Mouse (Mus musculus) intestine, postnatal 0 days (tissue): ENCODE results near the gene Poc1a. TPM values are rescaled to one million over a fixed set of nuclear protein-coding genes. Genes with fewer than 3 reads are reported as not detected.
A peak's percentile ranks its signal among the peaks of the same experiment; 100 is the strongest.

Source experiments
- ATAC-seq: fragments of 200-750 bp; cut with Nextera tagmentation; 2 replicates; pipeline ENCODE4 v1.8.0; 2017; ENCODE audit warnings: mild to moderate bottlenecking, moderate TSS enrichment, moderate library complexity
- H3K27ac ChIP-seq: fragments of 300-500 bp; sonication (generic); 2 replicates; pipeline ENCODE4 v1.5.1; 2014; ENCODE audit warnings: mild to moderate bottlenecking, low read depth, low read length, moderate library complexity
- H3K27me3 ChIP-seq: fragments of 300-500 bp; sonication (generic); replicated peaks from 2 replicates; pipeline ENCODE4 v1.6.1; 2014; ENCODE audit warnings: low read length, mixed read lengths; ENCODE audit not compliant: control insufficient read depth, insufficient read depth
- H3K36me3 ChIP-seq: fragments of 300-500 bp; sonication (generic); 2 replicates; pipeline ENCODE4 v1.6.1; 2014; ENCODE audit warnings: mild to moderate bottlenecking, moderate library complexity; ENCODE audit not compliant: control insufficient read depth, insufficient read depth
- H3K4me1 ChIP-seq: fragments of 300-500 bp; sonication (generic); replicated peaks from 2 replicates; pipeline ENCODE4 v1.6.1; 2014; ENCODE audit warnings: antibody characterized with exemption, low read length, mixed read lengths; ENCODE audit not compliant: control insufficient read depth, insufficient read depth
- H3K4me2 ChIP-seq: fragments of 300-500 bp; sonication (generic); replicated peaks from 2 replicates; pipeline ENCODE4 v1.6.1; 2014; ENCODE audit warnings: low read depth, mild to moderate bottlenecking, moderate library complexity
- H3K4me3 ChIP-seq: fragments of 300-500 bp; sonication (generic); 2 replicates; pipeline ENCODE4 v1.5.1; 2014; ENCODE audit warnings: low read depth, low read length
- H3K9ac ChIP-seq: fragments of 300-500 bp; sonication (generic); 2 replicates; pipeline ENCODE4 v1.6.1; 2014; ENCODE audit warnings: mild to moderate bottlenecking, low read depth, low read length
- H3K9me3 ChIP-seq: fragments of 300-500 bp; sonication (generic); 2 replicates; pipeline ENCODE4 v1.6.1; 2016; ENCODE audit warnings: mixed run types; ENCODE audit not compliant: control insufficient read depth
- CTCF ChIP-seq: sonication (generic); IDR thresholded peaks from 2 replicates; pipeline ENCODE4 v1.5.1; 2016; ENCODE audit warnings: low read depth, mild to moderate bottlenecking, control low read depth, antibody characterized with exemption, moderate library complexity
- WGBS: fragments of 180-500 bp; shearing (Covaris S2); extraction: QIAGEN DNeasy Blood & Tissue Kit; methylation state at CpG from one replicate; pipeline ENCODE4 v1.1.7; 2014; 5-methylcytosine and 5-hydroxymethylcytosine counted together
- polyA plus RNA-seq: library from polyadenylated mRNA; unstranded; fragments of >200 nt; fragmentation: Nextera tagmentation; extraction: Ambion mirVana; gene quantifications from 2 replicates; pipeline ENCODE4 v1.2.1, GENCODE M21; 2015

The Poc1a gene
- polyA plus RNA-seq, 1 experiment from 2014 or later = 11.5 TPM

DNA sequence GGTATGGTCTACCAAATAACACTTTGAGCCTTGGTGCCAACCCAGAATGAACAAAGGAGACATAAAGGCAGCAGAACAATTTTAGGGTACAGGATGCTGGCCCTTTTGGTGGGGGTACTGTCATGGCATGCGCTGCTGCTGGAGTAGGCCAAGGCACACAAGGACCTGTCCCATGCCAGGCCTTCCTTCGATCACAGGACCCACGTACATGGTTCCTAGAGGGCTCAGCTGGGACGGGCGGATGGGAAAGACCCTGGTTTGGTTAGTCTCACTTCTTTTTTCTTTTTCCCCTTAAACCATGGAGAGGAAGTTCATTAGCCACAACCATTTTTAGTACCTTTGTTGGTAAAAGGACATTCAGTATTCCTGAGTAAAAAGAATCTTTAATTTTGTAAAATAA, 27.3 kb downstream of the Poc1a start:
- Histone ChIP-seq H3K9ac (no peak overlapping the region), H3K4me1 (no peaks in the 10 kb centered on the region; the same call in 1 of the 2 replicates), H3K9me3 (no peaks in the 10 kb centered on the region), H3K4me3 (no peak overlapping the region), H3K36me3 (0 out of 2 replicates have a peak, but pooled peaks cover 3% of the 10 kb centered on the region), H3K27ac (no peak overlapping the region; the same call in 1 of the 2 replicates), H3K27me3 (no peaks in the 10 kb centered on the region), H3K4me2 (no peak overlapping the region)
- ATAC-seq = no peak
- WGBS = 94% methylated on average over 5 of the region's 5 CpGs
- TF ChIP-seq CTCF = no peak

DNA sequence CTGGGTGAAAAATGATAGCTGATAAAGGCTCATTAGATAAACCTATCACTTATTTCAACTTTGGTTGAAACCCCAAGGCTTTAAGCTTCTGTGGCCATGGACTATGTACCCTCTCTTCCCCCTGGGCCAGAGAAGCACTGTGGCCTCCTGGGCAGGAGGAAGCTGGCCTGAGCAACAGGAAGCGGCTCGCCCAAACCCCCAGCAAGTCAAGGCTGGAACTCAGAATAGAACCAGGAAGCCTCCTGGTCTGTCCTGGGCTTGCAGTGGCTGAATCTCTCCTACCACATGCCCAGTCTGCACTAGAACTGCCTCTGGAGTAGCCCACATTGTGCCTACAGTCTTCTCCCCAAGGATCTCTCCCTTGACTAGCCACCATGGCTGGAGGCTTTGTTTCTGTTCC, 27.7 kb downstream of the Poc1a start:
- Histone ChIP-seq H3K9me3 (no peaks in the 10 kb centered on the region), H3K4me3 (no peak overlapping the region), H3K27ac (peak overlapping the region; percentile 36; the same call in 1 of the 2 replicates), H3K27me3 (no peaks in the 10 kb centered on the region), H3K9ac (no peak overlapping the region), H3K4me2 (no peak overlapping the region), H3K36me3 (0 out of 2 replicates have a peak, but pooled peaks cover 3% of the 10 kb centered on the region), H3K4me1 (no peaks in the 10 kb centered on the region; the same call in 1 of the 2 replicates)
- ATAC-seq = peak; percentile 33; the same call in 1 of the 2 replicates
- WGBS = 69% methylated on average over 2 of the region's 2 CpGs
- no peak for TF ChIP-seq CTCF

DNA sequence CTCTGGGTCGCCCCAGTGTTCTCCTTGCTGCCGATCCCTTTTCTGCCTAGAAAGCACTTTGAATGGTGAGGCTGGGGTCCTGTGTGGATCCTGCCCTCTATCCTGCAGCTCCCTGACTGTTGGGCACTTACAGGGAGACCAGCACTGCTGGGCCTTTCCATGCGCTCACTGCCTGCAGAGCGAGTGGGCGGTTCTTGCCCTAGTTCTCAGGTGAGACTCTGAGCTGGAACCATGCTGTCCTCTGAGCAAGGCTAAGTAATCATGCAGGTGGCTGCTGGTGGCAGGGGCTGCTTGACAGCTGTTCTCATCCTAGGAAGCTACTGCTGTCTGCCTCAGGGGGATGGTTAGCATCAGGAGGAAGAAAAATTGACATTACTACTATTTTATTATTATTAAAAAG, 28.1 kb downstream of the Poc1a start:
- H3K9ac ChIP-seq = no peak overlapping the region

DNA sequence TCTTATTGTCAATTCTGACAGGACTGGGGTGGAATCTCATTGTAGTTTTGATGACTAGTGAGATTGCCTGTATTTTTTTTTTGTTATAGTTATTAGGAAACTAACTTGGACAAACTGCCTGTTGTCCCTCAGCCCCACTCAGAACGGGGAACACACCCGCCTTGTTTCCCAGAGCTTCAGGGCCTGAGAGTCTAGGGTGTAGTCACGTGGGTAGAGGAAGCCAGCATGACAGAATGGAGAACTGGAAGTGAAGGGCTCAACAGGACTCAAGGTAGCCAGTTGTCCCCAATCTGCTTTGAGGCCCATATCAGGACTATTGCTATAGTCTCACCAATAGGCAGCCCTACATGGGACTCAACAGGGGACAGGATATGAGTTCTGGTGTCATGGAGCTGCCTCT, 29.0 kb downstream of the Poc1a start:
- no peak overlapping the region for H3K4me3 ChIP-seq
- H3K4me2 ChIP-seq = no peak overlapping the region
- no peaks in the 10 kb centered on the region for H3K9me3 ChIP-seq
- no peak overlapping the region for H3K9ac ChIP-seq
- H3K27ac ChIP-seq = 0 out of 2 replicates have a peak overlapping the region, but pooled peaks have one; percentile 21
- TF ChIP-seq CTCF = no peak
- H3K4me1 ChIP-seq = no peaks in the 10 kb centered on the region; the same call in 1 of the 2 replicates
- 0 out of 2 replicates have a peak, but pooled peaks cover 3% of the 10 kb centered on the region for H3K36me3 ChIP-seq
- H3K27me3 ChIP-seq = no peaks in the 10 kb centered on the region
- no peak for ATAC-seq
- 80% methylated on average over 3 of the region's 3 CpGs for WGBS

More for the DNA sequence above, 28.1 kb downstream of the Poc1a start:
- ATAC-seq = no peak
- Histone ChIP-seq H3K4me2 (no peak overlapping the region), H3K9me3 (no peaks in the 10 kb centered on the region), H3K27me3 (no peaks in the 10 kb centered on the region), H3K36me3 (0 out of 2 replicates have a peak, but pooled peaks cover 3% of the 10 kb centered on the region), H3K27ac (peak overlapping the region; percentile 36; the same call in 1 of the 2 replicates), H3K4me1 (no peaks in the 10 kb centered on the region; the same call in 1 of the 2 replicates), H3K4me3 (no peak overlapping the region)
- no peak for TF ChIP-seq CTCF
- 87% methylated on average over 5 of the region's 5 CpGs for WGBS

DNA sequence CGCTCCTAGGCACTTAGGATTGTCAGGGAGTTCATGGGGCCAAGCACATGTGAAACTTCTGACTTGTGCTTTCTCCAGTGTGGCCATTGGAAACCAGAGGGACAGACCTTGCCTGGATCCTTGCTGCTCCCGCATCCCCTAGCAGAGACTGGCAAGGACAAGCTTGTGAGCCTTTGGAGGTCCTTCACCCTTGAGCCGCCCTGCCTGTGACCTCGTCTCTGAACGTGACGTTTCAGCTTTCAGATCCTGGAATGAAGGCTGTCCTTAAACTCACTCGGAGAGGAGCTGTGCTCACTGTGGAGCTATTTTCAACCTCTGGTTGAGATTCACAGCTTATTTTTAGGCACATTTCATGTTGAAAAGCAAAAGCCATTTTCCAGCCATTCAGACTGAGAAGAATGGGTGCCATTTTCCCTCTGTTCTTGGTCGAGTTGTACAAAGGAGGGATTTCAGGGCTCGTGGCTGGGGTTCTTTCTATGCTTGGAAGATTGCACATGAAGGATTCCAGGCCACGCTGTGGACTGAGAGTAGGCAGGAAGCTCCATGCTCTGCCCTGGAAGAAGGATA, 30.8 kb downstream of the Poc1a start:
- ATAC-seq = no peak
- H3K9ac ChIP-seq = no peak overlapping the region
- 84% methylated on average over 10 of the region's 10 CpGs for WGBS
- H3K36me3 ChIP-seq = 0 out of 2 replicates have a peak, but pooled peaks cover 3% of the 10 kb centered on the region
- no peak overlapping the region for H3K4me3 ChIP-seq
- no peak for TF ChIP-seq CTCF
- H3K27ac ChIP-seq = no peak overlapping the region
- no peaks in the 10 kb centered on the region for H3K27me3 ChIP-seq
- H3K9me3 ChIP-seq = no peaks in the 10 kb centered on the region
- H3K4me1 ChIP-seq = no peaks in the 10 kb centered on the region
- no peak overlapping the region for H3K4me2 ChIP-seq

DNA sequence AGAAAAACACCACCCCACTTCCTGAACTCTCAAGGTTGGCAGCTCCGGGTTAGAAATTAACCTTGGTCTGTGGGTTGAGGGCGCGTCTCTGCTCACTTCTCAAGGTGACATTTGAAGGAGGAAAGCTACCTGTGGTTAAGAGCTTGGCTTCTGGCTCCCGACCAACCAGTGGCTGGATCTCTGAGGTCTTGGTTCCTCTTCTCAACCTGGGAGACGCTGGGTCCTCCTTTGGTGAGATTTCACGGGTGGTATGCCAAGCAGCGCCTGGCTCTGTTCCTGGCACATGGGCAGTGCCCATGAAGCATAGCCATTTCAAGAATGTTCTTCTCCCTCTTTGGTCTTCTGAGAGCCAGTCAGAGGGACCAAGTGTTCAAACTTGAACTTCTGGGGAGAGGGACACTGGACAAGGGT, 32.1 kb downstream of the Poc1a start:
- H3K27ac ChIP-seq = no peak overlapping the region
- H3K4me3 ChIP-seq = no peak overlapping the region
- 0 out of 2 replicates have a peak, but pooled peaks cover 1% of the 10 kb centered on the region for H3K36me3 ChIP-seq
- ATAC-seq = no peak
- no peak overlapping the region for H3K4me2 ChIP-seq
- 75% methylated on average over 7 of the region's 7 CpGs for WGBS
- no peaks in the 10 kb centered on the region for H3K4me1 ChIP-seq
- TF ChIP-seq CTCF = no peak
- H3K27me3 ChIP-seq = no peaks in the 10 kb centered on the region
- H3K9me3 ChIP-seq = no peaks in the 10 kb centered on the region
- H3K9ac ChIP-seq = no peak overlapping the region
